Comparison of ENCODE assay signal across 8 mouse cellular contexts in genomic region chr2:32859010-32859621, GRCm38 (mm10). TPM values are rescaled to one million over a fixed set of nuclear protein-coding genes. Genes with fewer than 3 reads are reported as not detected.
DNase-seq lines count a peak whose midpoint lies in the region; ATAC-seq and TF ChIP-seq lines count a peak whose summit lies in the region.

No protein-coding gene starts in this region.

- intact Hi-C loops in gastrocnemius, adult 2 months (cut with DNase I): no loop called here

- peak; percentile 87 for TF ChIP-seq CTCF in gastrocnemius, adult 2 months (IDR thresholded peaks at IDR 0.05)

- H3K27me3 ChIP-seq in midbrain, embryonic 15.5 days (replicated peaks): no peaks in the 10 kb centered on the region

- H3K9ac ChIP-seq in midbrain, embryonic 15.5 days: no peak overlapping the region

- peak; percentile 60 for ATAC-seq in CD4-positive, CD25-positive, alpha-beta regulatory T cell, adult 4 months
- peak; percentile 62; the same call in 1 of the 2 replicates for ATAC-seq in midbrain, embryonic 15.5 days (replicated peaks)

- peak overlapping the region; percentile 56 for H3K27ac ChIP-seq in gastrocnemius, adult 2 months
- H3K27ac ChIP-seq in midbrain, embryonic 15.5 days: no peak overlapping the region

- H3K36me3 ChIP-seq in midbrain, embryonic 15.5 days (replicated peaks): no peaks in the 10 kb centered on the region

- no peaks in the 10 kb centered on the region for H3K9me3 ChIP-seq in midbrain, embryonic 15.5 days

- peaks cover 5% of the 10 kb centered on the region for H3K4me1 ChIP-seq in midbrain, embryonic 15.5 days

- H3K4me3 ChIP-seq in gastrocnemius, adult 2 months: no peak overlapping the region
- no peak overlapping the region for H3K4me3 ChIP-seq in midbrain, embryonic 15.5 days

- WGBS in midbrain, embryonic 15.5 days: 47% methylated on average over 10 of the region's 10 CpGs

- no peak overlapping the region for H3K4me2 ChIP-seq in midbrain, embryonic 15.5 days

- peak; percentile 63 for DNase-seq in gastrocnemius, adult 2 months
- no peak for DNase-seq in gastrocnemius, adult 8-10 months (ENCODE audit: low spot score in 2 of 2)
- DNase-seq in cerebellum, adult 9-10 months: peak; percentile 68
- peak; percentile 33 for DNase-seq in heart, adult 8-10 months (ENCODE audit: low spot score)
- peak; percentile 67 for DNase-seq in kidney, postnatal 14 days
- peak; percentile 33 for DNase-seq in yolk sac, embryonic 10.5 days (ENCODE audit: low spot score)

RNA-seq across cellular contexts. Expression of gene Stxbp1, which starts 12.1 kb away (rescaled TPM):
- 1 to 10 TPM; 2.0 to 3.9 TPM for total RNA-seq in gastrocnemius, adult 2 months (2021)
- 1 to 10 TPM; 2.0 to 2.6 (median 2.1) TPM for total RNA-seq in gastrocnemius, adult 8-10 months (2022)
- polyA plus RNA-seq in CD4-positive, CD25-positive, alpha-beta regulatory T cell, adult 4 months (2017; shearing (Covaris generic)): 1 to 10 TPM; 4.2 to 4.7 TPM
- total RNA-seq in heart, adult 8-10 months (2022): 10 to 100 TPM in 3 of 4 experiments, 1 to 10 TPM in 1; 8.5 to 10.8 (median 10.5) TPM
- 324 and 330 TPM in 2 replicates for polyA plus RNA-seq in midbrain, embryonic 15.5 days (2015; fragmentation: Nextera tagmentation; extraction: Ambion mirVana)

RNA-seq across cellular contexts. Expression of gene Fam129b, which starts 16.8 kb away (rescaled TPM):
- 1 to 10 TPM; 4.8 to 7.2 TPM for total RNA-seq in gastrocnemius, adult 2 months (2021)
- 1 to 10 TPM; 3.8 to 6.3 (median 5.4) TPM for total RNA-seq in gastrocnemius, adult 8-10 months (2022)
- 1 to 10 TPM in 1 of 2 experiments, under 1 TPM in 1; 0.97 to 1.0 TPM for polyA plus RNA-seq in CD4-positive, CD25-positive, alpha-beta regulatory T cell, adult 4 months (2017; shearing (Covaris generic))
- 10 to 100 TPM; 19.1 to 26.8 (median 22.6) TPM for total RNA-seq in heart, adult 8-10 months (2022)
- 29.7 and 31.3 TPM in 2 replicates for polyA plus RNA-seq in midbrain, embryonic 15.5 days (2015; fragmentation: Nextera tagmentation; extraction: Ambion mirVana)

Comparison
In these comparisons a context has a peak if more than half of its experiments do, and no peak if none do; other contexts are left out.
1. DNase-seq: peak in gastrocnemius, adult 2 months (single experiment), cerebellum, adult 9-10 months (single experiment), heart, adult 8-10 months (single experiment), kidney, postnatal 14 days (single experiment) and yolk sac, embryonic 10.5 days (single experiment); none in gastrocnemius, adult 8-10 months (0 of 2).